Mouse (Mus musculus): Measurements from ENCODE around the gene Akap6.

GRCm38 (mm10) chr12:52785217-52785616 lies 86.0 kb downstream of the Akap6 start:
- TF ChIP-seq POLR2A (IDR thresholded peaks at IDR 0.05; ENCODE audit: control insufficient read depth, low read depth, low read length) (no peak), CTCF (IDR thresholded peaks at IDR 0.05; ENCODE audit: control insufficient read depth, insufficient read depth, insufficient replicate concordance, low read depth, low read length) (no peak)

Data from testis, adult 2 months (tissue).